Mouse (Mus musculus) heart, embryonic 12.5 days (tissue): ENCODE measurements around the gene 1700030J22Rik. TPM values are rescaled to one million over a fixed set of nuclear protein-coding genes. Genes with fewer than 3 reads are reported as not detected.
A peak's percentile ranks its signal among the peaks of the same experiment; 100 is the strongest.

ENCODE experiments used
- ATAC-seq: fragments of 200-750 bp; cut with Nextera tagmentation; 2 replicates; pipeline ENCODE4 v1.8.0; 2017; ENCODE audit warnings: moderate TSS enrichment, moderate library complexity; ENCODE audit not compliant: insufficient number of reproducible peaks, low FRiP score
- H3K27ac ChIP-seq: fragments of 300-500 bp; sonication (generic); 2 replicates; pipeline ENCODE4 v1.5.1; 2016; ENCODE audit warnings: mild to moderate bottlenecking, moderate library complexity; ENCODE audit not compliant: poor library complexity, severe bottlenecking
- H3K27me3 ChIP-seq: fragments of 300-500 bp; sonication (generic); replicated peaks from 2 replicates; pipeline ENCODE4 v1.6.1; 2016; ENCODE audit warnings: mild to moderate bottlenecking, moderate library complexity
- H3K36me3 ChIP-seq: fragments of 300-500 bp; sonication (generic); 2 replicates; pipeline ENCODE4 v1.6.1; 2016; ENCODE audit warnings: mild to moderate bottlenecking, moderate library complexity
- H3K4me1 ChIP-seq: fragments of 300-500 bp; sonication (generic); replicated peaks from 2 replicates; pipeline ENCODE4 v1.6.1; 2016; ENCODE audit warnings: mild to moderate bottlenecking
- H3K4me2 ChIP-seq: fragments of 300-500 bp; sonication (generic); 2 replicates; pipeline ENCODE4 v1.6.1; 2016; ENCODE audit warnings: mild to moderate bottlenecking, moderate library complexity
- H3K4me3 ChIP-seq: fragments of 300-500 bp; sonication (generic); 2 replicates; pipeline ENCODE4 v1.5.1; 2016; ENCODE audit warnings: mild to moderate bottlenecking
- H3K9ac ChIP-seq: fragments of 300-500 bp; sonication (generic); 2 replicates; pipeline ENCODE4 v1.6.1; 2016; ENCODE audit warnings: mild to moderate bottlenecking, moderate library complexity
- H3K9me3 ChIP-seq: fragments of 300-500 bp; sonication (generic); replicated peaks from 2 replicates; pipeline ENCODE4 v1.6.1; 2016; ENCODE audit warnings: mild to moderate bottlenecking, moderate library complexity
- WGBS: fragments of 180-500 bp; shearing (Covaris S2); methylation state at CpG from one replicate; pipeline ENCODE4 v1.1.7; 2016; 5-methylcytosine and 5-hydroxymethylcytosine counted together
- polyA plus RNA-seq: library from polyadenylated mRNA; unstranded; fragments of >200 nt; fragmentation: Nextera tagmentation; extraction: Ambion mirVana; gene quantifications from 2 replicates; pipeline ENCODE4 v1.2.1, GENCODE M21; 2016

Gene 1700030J22Rik
- polyA plus RNA-seq, 1 experiment from 2014 or later: 1.1 TPM

DNA sequence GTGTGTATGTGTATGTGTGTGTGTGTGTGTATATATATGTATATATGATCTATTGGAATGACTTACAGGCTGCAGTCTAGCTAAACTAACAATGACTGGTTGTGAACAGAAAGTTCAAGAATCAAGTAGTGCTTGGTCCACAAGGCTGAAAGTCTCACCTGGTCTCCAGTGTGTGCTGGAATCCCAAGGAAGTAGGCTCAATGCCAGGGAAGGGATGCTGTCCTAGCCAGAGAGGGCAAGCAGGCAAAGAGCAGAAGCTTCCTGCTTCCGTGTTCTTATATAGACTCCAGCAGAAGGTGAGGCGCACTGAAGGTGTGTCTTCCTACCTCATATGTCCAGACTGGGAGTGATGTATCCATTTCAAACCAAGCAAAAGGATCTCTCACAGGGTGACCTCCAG is 27.0 kb downstream of the 1700030J22Rik start:
- no peak for ATAC-seq
- Histone ChIP-seq H3K36me3 (peaks cover 40% of the 10 kb centered on the region), H3K27me3 (no peaks in the 10 kb centered on the region), H3K4me1 (peaks cover 29% of the 10 kb centered on the region), H3K9me3 (no peaks in the 10 kb centered on the region), H3K4me2 (no peak overlapping the region), H3K4me3 (no peak overlapping the region), H3K9ac (no peak overlapping the region), H3K27ac (no peak overlapping the region)
- 89% methylated on average over 2 of the region's 2 CpGs for WGBS

GRCm38 (mm10) chr8:116951369-116951768 is 27.4 kb downstream of the 1700030J22Rik start:
- Histone ChIP-seq H3K9me3 (no peaks in the 10 kb centered on the region), H3K4me2 (no peak overlapping the region), H3K27me3 (no peaks in the 10 kb centered on the region), H3K4me3 (no peak overlapping the region), H3K27ac (no peak overlapping the region), H3K4me1 (peaks cover 34% of the 10 kb centered on the region), H3K9ac (no peak overlapping the region), H3K36me3 (peaks cover 36% of the 10 kb centered on the region)
- no peak for ATAC-seq
- WGBS: 55% methylated on average over 5 of the region's 5 CpGs

DNA sequence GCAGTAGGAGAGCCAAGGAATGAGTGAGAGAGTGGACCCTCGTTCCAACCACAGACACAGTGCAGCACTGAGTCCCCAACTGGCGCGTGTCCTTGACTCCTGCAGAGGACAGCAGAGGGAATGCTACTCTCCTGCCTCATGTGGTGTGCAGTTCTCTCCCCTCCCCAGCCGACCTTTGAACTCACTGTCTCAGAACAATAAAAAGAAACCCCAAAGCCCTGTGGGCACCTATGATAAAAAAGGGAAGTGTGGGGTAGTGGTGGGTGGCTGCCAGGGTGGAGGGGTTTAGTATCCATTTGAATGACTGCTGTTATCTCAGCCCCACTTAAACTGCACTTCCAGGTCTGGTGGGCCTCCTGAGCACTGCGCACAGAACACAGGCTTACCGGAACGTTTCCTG is 31.2 kb downstream of the 1700030J22Rik start:
- no peak overlapping the region for H3K4me3 ChIP-seq
- H3K4me2 ChIP-seq: peak overlapping the region; percentile 32
- H3K9ac ChIP-seq: peak overlapping the region; percentile 5; the same call in 1 of the 2 replicates
- H3K27me3 ChIP-seq: no peaks in the 10 kb centered on the region
- no peaks in the 10 kb centered on the region for H3K9me3 ChIP-seq
- WGBS: 45% methylated on average over 7 of the region's 7 CpGs
- peak overlapping the region; percentile 66 for H3K27ac ChIP-seq
- ATAC-seq: no peak
- no peaks in the 10 kb centered on the region for H3K36me3 ChIP-seq
- peaks cover 59% of the 10 kb centered on the region for H3K4me1 ChIP-seq

DNA sequence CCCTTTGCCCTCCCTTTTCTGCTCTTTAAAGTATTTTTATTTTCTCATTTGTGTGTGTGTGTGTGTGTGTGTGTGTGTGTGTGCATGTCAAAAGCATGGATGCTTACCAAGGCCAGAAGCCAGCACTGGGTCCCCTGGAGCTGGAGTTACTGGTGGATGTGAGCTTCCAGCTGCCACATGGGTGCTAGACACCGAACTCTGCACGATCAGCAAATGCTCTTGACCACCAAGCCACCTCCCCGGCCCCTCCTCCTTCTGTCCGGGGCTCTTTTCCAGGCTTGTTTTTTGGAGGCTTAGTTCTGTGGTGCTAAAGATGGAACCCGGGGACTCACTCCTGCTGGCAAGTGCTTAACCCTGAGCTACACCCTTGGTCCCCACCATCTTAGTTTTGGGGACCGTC is 31.9 kb downstream of the 1700030J22Rik start:
- peak overlapping the region; percentile 30; the same call in 1 of the 2 replicates for H3K4me3 ChIP-seq
- WGBS: 66% methylated on average over 6 of the region's 6 CpGs
- no peak for ATAC-seq
- peak overlapping the region; percentile 90 for H3K27ac ChIP-seq
- no peaks in the 10 kb centered on the region for H3K27me3 ChIP-seq
- no peaks in the 10 kb centered on the region for H3K36me3 ChIP-seq
- peak overlapping the region; percentile 61 for H3K4me2 ChIP-seq
- no peaks in the 10 kb centered on the region for H3K9me3 ChIP-seq
- peaks cover 58% of the 10 kb centered on the region for H3K4me1 ChIP-seq
- peak overlapping the region; percentile 49; the same call in 1 of the 2 replicates for H3K9ac ChIP-seq

DNA sequence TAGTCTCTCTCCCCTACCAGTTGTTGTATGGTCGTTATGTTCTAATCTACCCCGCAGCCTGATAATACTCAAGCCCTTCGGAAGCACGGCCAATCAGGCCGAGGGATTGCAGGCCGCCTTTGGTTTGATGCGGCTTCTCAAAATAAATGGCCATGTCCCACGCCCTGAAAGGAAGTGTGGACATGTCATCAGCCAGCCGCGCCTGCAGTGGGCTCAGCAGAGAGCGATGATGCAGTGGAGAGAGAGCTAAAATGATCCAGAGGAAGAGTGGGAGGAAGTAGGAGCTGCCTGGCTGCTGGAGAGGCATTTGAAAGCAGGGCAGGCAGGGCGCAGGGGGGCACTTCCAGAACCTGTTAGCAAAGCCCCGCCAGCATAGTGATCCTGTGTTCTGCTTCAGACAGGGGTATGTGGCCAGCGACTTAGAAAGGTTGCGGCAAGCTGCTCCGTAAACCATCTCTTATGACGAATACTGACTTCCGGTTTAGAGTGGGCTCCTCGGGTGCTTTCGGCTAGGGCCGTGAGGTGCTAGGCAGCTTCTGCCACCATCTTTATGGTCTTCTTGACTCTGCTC is 32.4 kb downstream of the 1700030J22Rik start:
- Histone ChIP-seq H3K4me3 (peak overlapping the region; percentile 30), H3K9ac (peak overlapping the region; percentile 49; the same call in 1 of the 2 replicates), H3K9me3 (no peaks in the 10 kb centered on the region), H3K27me3 (no peaks in the 10 kb centered on the region), H3K4me2 (peak overlapping the region; percentile 61), H3K27ac (peak overlapping the region; percentile 90), H3K4me1 (peaks cover 53% of the 10 kb centered on the region), H3K36me3 (0 out of 2 replicates have a peak, but pooled peaks cover 3% of the 10 kb centered on the region)
- ATAC-seq: peak; percentile 43; the same call in 1 of the 2 replicates
- 28% methylated on average over 21 of the region's 21 CpGs for WGBS

DNA sequence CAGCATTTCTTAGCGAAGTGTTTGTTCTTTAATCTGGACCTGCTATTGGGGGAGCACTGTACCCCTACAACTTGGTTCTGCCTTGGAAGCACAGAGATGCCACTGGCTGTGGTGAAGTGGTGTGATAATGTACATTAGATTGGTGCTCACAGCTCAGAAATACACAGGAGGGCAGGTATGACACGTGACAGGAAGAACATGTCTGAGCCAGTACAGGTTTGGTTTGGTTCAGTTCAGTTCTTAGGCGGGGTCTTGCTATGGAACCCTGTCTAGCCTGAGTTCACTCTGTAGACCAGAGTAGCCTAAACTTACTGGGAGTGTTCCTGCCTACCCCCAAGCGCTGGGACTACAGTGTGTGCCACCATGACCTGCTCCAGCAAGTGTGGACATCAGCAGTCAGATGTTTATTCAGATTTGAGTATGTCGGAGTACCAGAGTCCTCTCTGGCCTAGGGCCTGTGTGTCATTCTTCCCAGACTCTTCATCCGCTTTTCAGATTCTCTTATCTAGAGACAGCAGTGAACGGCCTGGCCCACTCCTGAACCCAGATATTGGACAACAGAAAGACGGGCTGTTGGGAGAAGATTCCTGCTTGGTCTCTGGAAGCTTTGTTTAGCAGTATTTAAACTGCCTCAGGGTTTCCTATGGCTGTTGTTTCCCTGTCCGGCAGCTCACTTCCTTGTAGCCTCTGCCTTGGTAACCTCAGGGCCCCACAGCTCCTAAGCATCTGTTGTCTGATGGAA is 33.4 kb downstream of the 1700030J22Rik start:
- Histone ChIP-seq H3K4me3 (no peak overlapping the region), H3K4me1 (peaks cover 49% of the 10 kb centered on the region), H3K36me3 (peaks cover 12% of the 10 kb centered on the region; the same call in 1 of the 2 replicates), H3K4me2 (peak overlapping the region; percentile 94), H3K9me3 (no peaks in the 10 kb centered on the region), H3K27ac (peak overlapping the region; percentile 90), H3K9ac (no peak overlapping the region), H3K27me3 (no peaks in the 10 kb centered on the region)
- ATAC-seq: peak; percentile 1; the same call in 1 of the 2 replicates
- 43% methylated on average over 9 of the region's 9 CpGs for WGBS

DNA sequence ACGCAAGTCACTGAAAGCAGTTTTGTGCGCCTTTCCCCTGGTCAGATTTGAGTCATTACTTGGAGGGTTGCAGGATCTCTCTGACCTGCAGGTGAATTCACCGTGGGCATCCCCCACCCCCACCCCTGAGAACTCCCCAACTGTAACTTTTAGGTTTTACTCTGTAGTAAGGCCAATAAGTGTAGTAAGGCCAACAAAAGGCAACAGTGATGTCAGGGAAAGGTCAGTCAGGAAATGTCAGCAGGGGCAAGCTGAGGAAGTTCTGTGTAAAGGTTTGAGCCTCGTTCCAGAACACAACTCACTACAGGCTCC is 34.4 kb downstream of the 1700030J22Rik start:
- Histone ChIP-seq H3K4me1 (peaks cover 45% of the 10 kb centered on the region), H3K27ac (no peak overlapping the region), H3K4me3 (peak overlapping the region; percentile 87), H3K9me3 (no peaks in the 10 kb centered on the region), H3K4me2 (peak overlapping the region; percentile 94), H3K27me3 (no peaks in the 10 kb centered on the region), H3K9ac (peak overlapping the region; percentile 92), H3K36me3 (peaks cover 16% of the 10 kb centered on the region; the same call in 1 of the 2 replicates)
- ATAC-seq: no peak
- 16% methylated on average over 4 of the region's 4 CpGs for WGBS

DNA sequence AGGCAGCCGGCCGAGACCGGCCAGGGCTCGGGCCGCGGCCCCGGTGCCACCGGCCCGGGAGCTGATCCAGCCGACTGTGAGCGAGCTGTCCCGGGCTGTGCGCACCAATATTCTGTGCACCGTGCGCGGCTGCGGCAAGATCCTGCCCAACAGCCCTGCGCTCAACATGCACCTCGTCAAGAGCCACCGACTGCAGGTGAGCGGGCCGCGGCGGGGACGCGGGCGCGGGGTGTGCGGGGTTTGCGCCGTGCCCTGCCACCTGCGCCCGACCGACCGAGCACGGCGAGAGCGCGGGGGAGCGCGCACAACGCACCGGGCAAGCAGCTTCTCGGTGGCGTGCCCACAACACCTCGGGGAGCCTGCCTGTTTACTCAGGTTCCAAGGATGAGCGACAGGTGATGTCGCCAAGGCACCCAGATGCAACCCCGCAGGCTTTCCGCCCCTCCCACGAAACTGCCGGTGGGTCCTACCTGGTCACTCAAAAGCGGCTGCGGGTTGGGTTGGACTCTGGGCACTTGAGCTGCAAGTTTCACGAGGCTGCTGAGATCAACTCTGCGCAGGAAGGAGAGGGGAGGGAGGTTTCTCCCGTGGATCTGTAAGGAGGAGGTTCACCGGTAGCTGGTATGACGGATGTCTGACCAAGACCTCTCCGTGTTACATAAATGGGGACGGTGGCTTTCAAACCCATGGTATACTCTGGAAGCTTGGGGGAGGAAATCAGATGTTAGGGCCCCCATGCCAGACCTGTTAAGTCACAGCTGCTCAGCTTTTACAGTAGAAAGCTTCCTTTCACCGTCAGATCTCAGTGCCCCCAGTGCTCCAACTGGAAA is 35.0 kb downstream of the 1700030J22Rik start:
- WGBS: under 1% methylated on average over 62 of the region's 62 CpGs
- Histone ChIP-seq H3K4me1 (peaks cover 45% of the 10 kb centered on the region), H3K9ac (peak overlapping the region; percentile 92), H3K4me3 (peak overlapping the region; percentile 87), H3K36me3 (peaks cover 16% of the 10 kb centered on the region; the same call in 1 of the 2 replicates), H3K4me2 (peak overlapping the region; percentile 94), H3K27ac (no peak overlapping the region), H3K27me3 (no peaks in the 10 kb centered on the region), H3K9me3 (no peaks in the 10 kb centered on the region)
- ATAC-seq: peak; percentile 59

DNA sequence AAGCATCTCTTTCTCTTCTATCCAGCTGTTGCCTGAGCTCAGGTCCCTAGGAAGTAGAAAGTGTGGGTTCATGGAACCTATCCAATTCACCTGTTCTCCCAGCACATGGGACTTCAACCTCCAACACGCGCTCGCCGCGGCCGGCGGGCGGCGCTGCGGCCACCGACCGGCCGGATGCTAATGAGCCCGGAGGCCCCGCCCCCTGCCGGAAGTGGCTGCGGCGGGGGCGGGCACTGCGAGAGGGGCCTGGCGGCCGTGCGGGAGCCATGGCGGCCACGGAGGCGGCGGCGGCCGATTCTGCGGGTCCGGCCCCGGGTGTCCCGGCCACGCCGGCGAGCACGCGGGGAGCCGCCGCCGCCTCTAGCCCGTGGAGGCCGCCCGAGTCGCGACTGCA is 35.6 kb downstream of the 1700030J22Rik start, which contains the start of gene Atmin:
TSS of gene Atmin (plus strand) at position 233 of the 394 bp plus-strand sequence.
- Histone ChIP-seq H3K27me3 (no peaks in the 10 kb centered on the region), H3K4me1 (peaks cover 42% of the 10 kb centered on the region), H3K36me3 (peaks cover 18% of the 10 kb centered on the region), H3K4me2 (peak within 1 kb of the TSS; percentile 94), H3K4me3 (peak within 1 kb of the TSS; percentile 87), H3K9me3 (no peaks in the 10 kb centered on the region), H3K27ac (no peak within 1 kb of the TSS), H3K9ac (peak within 1 kb of the TSS; percentile 92)
- ATAC-seq: peak; percentile 87
- under 1% methylated on average over 41 of the region's 46 CpGs for WGBS

GRCm38 (mm10) chr8:116942284-116943058 is 36.3 kb downstream of the 1700030J22Rik start:
- Histone ChIP-seq H3K4me1 (peaks cover 35% of the 10 kb centered on the region), H3K9me3 (no peaks in the 10 kb centered on the region), H3K27me3 (no peaks in the 10 kb centered on the region), H3K27ac (no peak overlapping the region), H3K9ac (no peak overlapping the region), H3K36me3 (peaks cover 25% of the 10 kb centered on the region), H3K4me3 (no peak overlapping the region), H3K4me2 (no peak overlapping the region)
- ATAC-seq: no peak
- WGBS: 65% methylated on average over 12 of the region's 12 CpGs
